Mouse (Mus musculus): ENCODE measurements around the gene Stoml1.

DNA sequence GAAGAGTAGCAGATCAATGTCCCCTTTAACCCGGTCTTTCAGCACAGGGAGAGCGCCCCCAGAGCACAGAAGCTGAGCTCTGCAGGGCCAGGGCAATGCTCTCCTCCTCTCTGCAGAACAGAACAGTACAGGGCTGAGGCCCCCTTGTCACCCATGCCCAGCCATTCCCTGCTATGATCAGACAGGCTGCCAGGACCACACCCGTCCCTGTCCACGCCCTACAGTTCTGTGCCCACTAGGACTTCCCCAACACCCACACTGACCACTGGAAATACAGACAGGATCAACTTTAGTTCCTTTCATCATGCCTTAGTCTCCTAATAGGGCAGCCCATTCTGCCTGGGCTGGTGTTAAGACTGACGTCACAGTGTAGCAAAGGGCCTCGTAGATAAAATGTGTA is 44.1 kb downstream of the Stoml1 start:
- TF ChIP-seq CHD2 (IDR thresholded peaks at IDR 0.05; ENCODE audit: low read depth, low read length): no peak
- no peak for TF ChIP-seq ZNF384 (IDR thresholded peaks at IDR 0.05; ENCODE audit: low read depth, low read length)
- no peak for TF ChIP-seq MAFK (IDR thresholded peaks at IDR 0.05; ENCODE audit: insufficient read depth, low read depth, low read length)
- no peak for TF ChIP-seq ZC3H11A (IDR thresholded peaks at IDR 0.05; ENCODE audit: borderline replicate concordance, low read depth, low read length)

Data from ES-E14 (cell line).